Mouse (Mus musculus) cerebellum, postnatal 10 days (tissue): ENCODE data around the gene Polrmt.
A peak's percentile ranks its signal among the peaks of the same experiment; 100 is the strongest.

Source experiments
- DNase-seq, 2 experiments: peaks; one replicate each; pipeline ENCODE4 v3.0.0; 2021; ENCODE audit warnings: mixed read lengths in 2 of 2

Gene Polrmt

DNA sequence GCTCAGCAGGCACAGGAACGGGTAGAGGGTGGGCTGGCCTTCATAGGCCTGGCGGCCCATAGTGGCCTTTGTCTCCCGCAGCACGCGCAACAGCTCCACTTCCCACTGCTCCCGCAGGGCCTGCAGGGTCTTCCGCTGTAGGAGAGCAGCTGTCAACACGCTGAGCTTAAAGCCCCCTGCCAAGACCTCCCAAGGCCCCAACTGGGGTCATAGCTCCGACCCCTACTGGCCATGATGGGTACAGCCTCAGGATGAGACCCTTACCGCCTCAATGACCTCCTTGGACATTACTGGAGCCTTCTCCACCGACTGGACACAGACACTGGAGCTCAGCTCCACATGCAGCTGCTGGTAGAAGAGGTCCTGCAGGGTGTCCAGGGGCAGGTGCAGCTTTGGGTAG, 5.5 kb downstream of the Polrmt start:
- DNase-seq: peak in 1 of 2 experiments; percentile 42

DNA sequence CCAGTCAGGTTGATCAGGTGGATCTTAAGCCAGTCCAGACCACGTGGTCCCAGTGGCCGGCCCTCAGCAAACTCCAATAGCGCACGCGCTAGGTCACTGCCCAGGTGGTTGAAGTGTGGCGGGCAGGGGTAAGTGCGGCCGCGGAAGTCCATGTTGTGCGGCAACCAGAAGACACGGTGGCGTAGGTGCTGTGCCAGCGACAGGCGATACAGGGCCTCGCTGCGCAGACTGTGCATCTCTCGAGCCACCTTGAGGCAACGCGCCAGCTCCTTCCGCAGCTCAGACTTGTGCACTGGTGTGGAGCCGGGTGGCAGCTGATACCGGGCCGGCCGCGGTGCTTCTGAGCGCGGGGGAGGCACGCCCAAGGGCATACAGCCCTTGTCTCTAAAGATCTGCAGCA, 7.1 kb downstream of the Polrmt start:
- DNase-seq: peak in 1 of 2 experiments; percentile 38

DNA sequence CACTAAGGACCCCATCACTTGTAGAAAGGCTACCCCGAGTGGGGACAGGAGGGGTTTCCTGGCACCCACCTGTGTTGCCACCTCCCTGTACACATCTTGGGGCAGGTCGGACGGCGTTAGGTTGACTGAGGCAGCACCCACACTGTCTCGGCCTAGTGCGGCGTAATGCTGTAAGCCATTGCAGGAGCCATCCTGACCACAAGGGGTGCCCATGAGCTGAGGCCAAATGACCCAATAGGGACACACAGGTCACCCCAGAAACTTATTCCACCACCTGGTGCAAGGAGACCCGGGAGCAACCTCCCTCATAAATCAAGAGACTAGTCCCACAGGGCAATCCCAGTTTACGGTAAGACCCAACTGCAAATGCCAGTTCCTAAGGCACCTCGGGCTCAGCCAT, 8.1 kb downstream of the Polrmt start:
- DNase-seq: peak in 1 of 2 experiments; percentile 64

DNA sequence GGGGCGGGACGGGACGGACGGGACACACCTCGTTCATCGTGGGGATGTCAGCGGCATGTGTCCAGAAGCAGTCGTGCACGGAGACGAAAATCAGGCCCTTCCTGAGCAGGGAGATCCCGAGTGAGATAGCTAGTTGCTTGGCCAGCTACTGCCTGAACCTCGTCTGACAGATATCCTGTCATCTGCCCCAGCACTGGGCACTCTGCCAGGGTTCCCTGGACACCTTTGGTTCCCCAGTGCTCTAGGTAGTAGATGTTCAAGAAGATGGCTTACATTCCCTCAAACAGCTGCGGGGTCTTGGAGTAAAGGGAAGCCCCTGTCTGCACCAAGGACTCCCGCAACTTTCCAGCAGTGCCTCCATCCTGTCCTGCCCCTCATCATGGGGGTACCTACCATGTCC, 9.7 kb downstream of the Polrmt start:
- DNase-seq: peak in 1 of 2 experiments; percentile 48

DNA sequence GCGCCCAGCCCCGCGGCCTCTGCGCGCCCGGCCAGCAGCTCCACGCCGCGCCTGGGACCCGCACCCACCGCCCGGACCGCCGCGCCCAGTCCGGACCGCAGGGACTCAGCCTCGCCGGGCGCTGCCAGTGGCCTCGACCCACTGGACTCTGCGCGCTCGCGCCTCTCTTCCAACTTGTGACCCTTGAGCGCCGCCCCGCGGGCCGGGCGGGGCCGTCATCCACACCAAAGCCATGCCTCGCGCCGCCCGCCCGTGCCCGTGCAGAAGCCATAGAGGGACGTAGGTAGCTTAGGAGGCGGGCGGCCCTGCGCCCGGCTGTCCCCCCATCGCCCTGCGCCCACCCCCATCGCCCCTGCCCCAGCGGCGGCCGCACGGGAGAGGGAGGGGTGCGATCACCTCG, 11.0 kb downstream of the Polrmt start:
- DNase-seq: peak in 1 of 2 experiments; percentile 60

DNA sequence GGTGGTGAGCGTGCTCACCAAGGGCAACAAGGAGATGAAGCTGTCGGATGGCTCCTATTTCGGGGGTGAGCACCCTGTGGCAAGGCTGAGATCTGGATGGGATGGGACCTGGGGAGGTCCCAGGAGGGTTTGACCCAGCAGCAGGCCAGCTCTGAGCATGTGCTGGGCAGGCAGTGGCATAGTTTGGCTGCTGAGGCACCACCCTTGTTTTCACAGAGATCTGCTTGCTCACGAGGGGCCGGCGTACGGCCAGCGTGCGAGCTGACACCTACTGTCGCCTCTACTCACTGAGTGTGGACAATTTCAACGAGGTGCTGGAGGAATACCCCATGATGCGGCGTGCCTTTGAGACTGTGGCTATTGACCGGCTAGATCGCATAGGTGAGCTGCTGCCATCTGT, 12.5 kb downstream of the Polrmt start:
- no peak for DNase-seq

DNA sequence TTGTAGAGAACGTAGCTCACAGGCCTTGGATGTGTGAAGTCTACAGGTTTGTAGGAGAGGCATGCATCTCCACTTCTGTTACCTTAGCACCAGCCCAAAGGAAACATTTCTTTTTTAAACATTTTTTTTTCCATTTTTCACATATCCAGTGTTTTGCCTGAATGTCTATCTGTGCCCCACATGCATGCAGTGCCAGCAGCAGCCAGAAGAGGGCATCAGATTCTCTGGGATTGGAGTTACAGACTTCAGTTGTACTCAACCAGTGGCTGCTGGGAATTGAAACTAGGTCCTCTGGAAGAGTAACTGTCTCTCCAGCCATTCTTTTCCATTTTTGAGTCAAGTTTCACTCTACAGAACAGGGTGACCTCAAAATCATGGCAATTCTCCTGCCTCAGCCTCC, 13.9 kb downstream of the Polrmt start:
- peak; percentile 60 to 70 for DNase-seq

DNA sequence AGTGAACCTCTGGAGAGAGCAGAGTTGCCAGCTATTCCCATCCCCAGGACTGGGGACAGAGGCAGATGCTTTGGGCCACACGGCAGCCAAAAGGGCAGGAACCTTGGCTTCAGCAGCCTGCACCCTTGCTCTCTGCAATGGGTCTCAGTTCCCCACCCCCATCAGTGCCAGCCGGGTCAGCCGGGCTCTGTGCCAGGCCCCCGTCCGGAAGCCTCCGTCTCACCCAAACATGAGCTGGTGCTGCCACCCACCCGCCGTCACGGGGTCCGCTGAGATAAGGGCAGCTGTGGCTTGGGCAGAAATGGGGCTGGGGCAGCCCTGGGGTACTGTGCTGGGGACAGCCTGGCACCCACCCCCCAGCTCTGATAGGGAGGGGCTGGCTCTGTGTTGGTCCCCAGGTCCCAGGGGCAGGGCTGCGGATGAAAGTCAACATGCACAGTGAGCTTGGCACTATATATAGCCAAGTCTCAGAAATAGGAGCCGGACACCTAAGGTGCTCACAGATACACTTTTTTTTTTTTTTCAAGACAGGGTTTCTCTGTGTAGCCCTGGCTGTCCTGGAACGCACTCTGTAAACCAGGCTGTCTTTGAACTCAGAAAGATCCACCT, 16.9 kb downstream of the Polrmt start:
- DNase-seq: peak; percentile 70 to 73

DNA sequence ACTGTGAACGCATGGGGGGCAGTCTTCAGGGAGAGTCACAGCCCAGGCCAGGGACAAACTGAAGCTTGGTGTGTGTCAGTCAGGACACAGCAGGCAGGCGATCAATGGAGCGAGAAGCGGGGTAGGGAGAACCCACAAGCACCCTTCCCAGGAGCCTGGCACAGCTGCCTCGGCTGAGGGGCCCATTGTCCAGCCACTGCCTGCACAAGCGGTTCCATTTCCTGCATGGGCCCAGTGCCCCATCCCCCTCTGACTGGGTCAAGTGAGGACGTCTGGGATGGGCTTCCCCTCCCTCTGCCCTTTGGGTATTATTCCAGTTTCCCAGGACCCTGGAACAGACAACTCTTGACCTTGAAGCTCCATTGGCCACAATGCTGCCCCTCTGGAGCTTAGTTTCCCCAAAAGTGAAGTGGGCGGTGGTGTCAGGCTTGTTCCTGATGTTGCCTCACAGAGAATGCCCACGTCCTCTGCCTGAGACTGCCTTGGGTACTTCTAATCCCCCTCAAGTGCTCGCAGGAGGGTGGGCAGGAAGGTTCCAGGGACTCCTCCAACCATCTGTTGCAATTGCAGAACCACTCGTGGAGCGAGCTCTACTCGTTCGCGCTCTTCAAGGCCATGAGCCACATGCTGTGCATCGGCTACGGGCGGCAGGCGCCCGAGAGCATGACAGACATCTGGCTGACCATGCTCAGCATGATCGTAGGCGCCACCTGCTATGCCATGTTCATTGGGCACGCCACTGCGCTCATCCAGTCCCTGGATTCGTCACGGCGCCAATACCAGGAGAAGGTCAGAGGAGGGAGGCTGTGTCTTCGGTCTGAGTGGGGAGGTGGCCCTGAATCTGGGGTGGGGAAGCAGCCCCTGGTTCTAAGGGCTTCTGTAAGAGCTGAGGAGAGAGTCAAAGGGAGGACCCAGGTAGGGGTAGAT, 17.8 kb downstream of the Polrmt start:
- no peak for DNase-seq

DNA sequence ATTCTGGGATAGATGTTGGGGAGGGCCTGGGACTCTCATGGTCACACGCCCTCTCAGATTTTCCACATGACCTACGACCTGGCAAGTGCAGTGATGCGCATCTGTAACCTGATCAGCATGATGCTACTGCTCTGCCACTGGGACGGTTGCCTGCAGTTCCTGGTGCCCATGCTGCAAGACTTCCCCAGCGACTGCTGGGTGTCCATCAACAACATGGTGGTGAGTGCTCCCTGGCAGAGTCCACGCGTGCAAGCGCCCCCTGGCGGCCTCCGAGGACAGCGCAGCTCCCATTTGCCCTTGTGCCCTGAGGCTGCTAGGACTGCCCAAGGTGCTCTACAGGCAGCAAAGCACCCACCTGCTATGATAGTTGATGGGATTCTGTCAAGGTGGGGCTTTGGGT, 20.3 kb downstream of the Polrmt start:
- peak; percentile 65 to 71 for DNase-seq

DNA sequence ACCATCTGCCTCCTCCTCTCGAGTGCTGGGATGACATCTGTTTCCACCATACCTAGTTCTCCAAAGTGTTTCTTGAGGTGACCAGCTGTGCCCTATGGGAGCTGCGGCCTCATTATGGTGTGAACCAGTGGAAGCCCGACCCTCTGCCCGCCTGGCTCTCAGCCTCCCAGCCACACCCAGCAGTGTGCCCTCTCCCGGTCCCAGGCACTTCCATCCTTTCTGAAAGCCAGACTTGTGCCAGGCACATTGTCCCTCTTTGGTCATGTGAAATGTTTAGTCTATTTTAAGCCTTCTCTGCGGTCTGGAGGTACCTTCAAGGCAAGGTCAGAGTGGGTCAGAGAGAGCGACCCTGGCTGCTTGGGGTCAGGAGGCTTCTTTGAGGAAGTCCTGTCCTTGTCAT, 22.7 kb downstream of the Polrmt start:
- DNase-seq: peak in 1 of 2 experiments; percentile 19

DNA sequence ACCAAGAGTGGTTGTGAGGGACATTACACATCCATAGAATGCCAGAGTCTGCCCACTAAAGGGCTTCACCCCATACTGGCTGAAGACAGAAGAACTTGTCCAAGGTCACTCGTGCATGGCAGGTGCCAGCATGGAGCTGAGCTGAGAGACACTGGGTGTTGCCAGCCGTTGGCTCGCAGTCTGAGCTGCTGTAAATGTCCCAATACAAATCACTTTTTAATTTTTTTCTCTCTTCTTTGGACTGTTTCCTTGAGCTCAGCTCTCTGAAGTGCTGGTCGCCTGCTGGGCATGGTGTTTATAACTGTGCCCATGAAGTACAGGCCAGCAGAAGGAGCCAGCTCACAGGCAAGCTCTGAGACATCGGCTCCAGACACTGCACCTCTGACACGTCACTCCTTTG, 23.3 kb downstream of the Polrmt start:
- peak in 1 of 2 experiments; percentile 68 for DNase-seq

DNA sequence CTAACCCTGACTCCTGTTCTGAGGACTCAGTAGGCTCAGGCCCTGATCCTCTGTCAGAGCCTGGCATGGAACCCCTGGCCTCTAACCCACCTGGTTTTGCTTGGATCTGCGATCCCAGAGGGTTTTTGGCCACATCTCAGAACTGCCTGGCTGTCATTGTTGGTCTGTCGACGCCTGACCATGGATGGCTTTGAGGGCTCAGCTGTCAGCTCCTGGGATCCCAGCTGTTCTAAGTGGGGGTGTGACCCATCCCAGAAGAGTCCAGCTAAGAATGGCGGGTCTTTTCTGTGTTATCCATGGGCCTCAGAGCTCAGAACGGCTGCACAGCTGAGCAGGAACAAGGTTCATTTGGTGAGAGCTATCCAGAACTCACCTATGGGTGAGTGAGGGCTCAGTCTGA, 25.3 kb downstream of the Polrmt start:
- no peak for DNase-seq

DNA sequence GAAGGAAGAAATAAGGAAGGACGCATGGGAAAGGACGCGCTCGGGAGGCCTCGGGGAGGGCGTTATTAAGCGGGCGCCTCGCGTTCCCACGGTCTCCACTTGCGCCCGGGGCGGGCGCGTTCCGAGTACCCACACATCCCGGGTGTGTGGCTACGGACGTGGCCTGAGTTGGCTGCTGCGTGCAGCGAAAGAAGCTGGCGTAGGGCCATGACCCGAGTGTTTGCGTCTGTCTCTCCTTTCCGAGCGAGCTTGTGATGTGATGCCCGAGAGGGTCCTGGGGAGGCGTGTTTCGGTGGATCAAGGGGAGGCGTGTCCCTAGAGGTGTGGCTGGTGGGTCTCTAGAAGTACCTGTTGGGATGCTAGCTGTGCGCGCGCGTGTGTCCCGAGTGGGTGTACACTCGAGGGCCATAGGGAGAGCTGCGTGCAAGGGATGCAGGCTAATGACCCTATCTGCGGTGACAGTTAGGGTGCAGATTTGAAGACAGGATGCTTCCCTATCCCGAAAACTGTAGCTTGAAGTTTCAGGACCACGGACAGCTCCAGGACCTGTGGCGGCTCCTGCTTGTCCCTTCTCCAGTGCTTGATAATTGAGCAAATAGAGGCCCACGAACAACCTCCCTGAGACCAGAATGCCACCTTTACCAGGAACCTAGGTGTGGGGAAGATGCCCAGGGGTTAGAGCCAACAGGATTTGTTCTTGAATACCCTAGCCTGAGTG, 28.6 kb downstream of the Polrmt start:
- DNase-seq: peak; percentile 74 to 79

DNA sequence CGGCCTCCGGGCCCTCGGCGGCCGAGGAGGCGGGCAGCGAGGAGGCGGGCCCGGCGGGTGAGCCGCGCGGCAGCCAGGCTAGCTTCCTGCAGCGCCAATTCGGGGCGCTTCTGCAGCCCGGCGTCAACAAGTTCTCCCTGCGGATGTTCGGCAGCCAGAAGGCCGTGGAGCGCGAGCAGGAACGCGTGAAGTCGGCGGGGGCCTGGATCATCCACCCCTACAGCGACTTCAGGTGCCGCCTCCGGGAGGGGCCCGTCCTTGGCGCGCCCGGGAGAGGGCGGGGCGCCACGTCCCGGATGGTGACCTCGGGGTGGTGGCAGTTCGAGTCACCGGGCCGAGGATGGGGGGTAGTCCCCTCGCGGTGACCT, 29.4 kb downstream of the Polrmt start:
- DNase-seq: peak; percentile 62 to 63

DNA sequence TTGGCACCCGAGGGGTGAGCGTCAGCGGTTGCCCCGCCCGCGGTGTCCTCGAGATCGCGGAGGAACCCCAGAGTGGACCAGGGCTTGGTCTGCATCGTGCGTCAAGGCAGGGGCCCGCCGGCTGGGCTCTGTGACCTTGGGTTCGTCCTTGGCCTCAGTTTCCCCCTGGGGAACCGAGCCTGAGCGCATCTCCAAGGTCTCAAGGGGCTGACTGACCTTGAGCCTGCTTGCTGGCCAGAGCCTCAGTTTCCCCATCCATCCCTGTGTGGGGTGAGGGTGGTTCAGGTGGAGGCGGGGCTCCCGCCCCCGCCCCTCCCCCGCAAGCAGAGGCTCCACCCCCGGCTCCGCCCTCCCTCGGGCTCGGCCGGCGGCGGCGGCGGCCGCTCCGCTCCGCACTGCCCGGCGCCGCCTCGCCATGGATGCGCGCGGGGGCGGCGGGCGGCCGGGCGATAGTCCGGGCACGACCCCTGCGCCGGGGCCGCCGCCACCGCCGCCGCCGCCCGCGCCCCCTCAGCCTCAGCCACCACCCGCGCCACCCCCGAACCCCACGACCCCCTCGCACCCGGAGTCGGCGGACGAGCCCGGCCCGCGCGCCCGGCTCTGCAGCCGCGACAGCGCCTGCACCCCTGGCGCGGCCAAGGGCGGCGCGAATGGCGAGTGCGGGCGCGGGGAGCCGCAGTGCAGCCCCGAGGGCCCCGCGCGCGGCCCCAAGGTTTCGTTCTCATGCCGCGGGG, 30.0 kb downstream of the Polrmt start, which contains the start of gene Hcn2:
Gene Hcn2 (plus strand): TSS at position 381 of the 734 bp plus-strand sequence.
- peak; percentile 76 to 78 for DNase-seq

DNA sequence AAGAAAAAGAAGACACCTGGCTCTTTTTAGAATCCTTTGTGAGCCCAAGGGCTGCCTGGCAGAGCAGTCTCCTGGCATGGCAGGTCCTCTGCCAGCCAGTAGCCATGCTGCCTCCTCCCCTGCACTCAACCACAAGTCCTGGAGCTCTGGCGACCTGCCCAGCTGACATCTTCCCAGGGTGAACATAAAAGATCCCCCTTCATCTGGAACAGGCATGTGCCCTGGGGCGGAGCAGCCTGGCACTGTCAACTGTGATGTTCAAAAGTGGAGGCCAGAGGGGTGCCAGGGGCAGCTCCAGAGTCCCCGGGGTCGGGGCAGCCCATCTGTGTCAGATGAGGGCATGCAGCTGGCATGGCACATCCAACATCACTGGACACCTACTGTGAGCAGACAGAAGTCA, 31.4 kb downstream of the Polrmt start:
- DNase-seq: peak; percentile 81 to 84

DNA sequence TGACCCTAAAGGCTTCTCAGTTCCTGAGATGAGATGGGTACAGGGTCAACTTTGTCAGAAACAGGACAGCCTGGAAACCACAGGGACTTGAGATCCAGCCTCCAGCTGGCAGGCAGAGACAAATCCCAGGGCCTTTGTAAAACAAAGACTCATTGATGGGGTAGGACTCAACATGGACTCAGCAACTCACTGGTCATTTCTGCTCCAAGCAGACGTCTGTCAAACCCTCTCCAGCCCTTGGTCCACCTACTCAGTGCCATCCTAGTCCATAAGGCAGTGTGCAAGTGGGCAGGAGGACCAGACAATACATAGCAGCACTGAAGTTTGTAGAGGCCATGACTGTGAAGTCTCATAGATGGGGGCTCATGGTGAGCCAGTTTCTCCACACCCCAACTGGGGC, 33.2 kb downstream of the Polrmt start:
- DNase-seq: peak in 1 of 2 experiments; percentile 13

DNA sequence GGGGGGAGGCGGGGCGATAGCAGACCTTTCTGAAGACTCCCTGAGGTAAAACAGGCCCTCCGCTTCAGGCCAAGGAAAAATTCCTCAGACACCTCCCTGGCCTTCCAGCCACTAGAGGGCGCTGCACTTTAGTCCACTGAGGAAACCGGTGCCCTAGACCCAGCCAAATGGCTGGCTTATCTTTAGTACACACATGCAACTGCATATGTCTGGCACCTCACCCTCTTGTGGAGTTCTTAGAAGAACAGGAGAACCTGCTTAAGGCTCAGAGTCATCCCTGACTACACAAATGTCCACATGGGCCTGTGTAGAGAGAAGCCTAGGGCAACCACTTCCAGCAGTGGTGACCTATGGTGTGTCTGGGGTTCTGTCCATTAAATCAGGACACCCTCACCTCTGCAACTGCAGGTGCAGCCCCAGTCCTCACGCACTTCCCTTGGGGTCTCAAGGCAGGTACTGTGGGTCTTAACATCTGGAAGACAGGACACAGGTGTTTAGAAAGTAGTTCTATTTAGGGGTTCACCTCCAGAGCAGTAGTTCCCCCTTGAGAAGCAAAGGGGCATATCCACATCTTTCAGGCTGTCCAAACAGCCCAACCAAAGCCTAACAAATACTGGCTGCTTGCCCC, 33.8 kb downstream of the Polrmt start:
- DNase-seq: peak; percentile 94 to 96

DNA sequence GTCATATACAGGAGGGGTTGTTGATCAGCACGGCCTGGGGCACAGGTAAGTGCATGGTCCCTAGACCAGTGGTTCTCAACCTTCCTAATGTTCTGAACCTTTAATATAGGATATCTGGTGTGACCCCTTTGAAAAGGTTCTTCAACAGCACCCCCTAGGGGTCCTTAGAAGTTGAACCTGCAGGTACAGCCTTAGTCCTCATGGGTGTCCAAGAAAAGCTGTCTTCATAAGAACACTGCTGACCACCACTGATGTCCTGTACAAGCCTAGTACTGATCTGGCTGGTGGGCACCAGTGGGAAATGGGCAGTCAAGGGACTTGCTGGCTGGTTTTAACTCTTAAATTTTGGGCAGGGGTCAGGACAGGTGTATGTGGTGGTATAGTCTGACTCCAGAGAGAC, 34.4 kb downstream of the Polrmt start:
- DNase-seq: peak; percentile 20 to 50

DNA sequence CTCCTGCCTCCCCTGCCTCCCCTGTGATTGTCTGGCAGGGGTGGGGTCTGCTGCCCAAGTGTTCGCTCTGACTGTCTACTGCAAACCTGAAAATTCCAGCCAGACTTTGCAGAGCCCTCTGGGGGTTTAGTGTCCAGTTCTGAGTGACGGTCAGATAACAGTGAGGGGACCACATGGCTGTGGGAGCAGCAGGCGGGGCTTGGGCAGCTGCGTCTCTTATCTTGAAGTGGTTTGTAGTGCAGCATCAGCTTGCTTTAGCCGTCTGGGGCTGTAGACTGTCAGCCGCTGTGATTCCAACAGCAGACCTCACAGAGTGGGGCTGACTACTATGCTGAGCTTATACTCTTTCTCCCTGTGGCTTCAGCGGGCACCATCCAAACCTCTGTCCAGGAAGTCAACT, 37.1 kb downstream of the Polrmt start:
- DNase-seq: no peak

DNA sequence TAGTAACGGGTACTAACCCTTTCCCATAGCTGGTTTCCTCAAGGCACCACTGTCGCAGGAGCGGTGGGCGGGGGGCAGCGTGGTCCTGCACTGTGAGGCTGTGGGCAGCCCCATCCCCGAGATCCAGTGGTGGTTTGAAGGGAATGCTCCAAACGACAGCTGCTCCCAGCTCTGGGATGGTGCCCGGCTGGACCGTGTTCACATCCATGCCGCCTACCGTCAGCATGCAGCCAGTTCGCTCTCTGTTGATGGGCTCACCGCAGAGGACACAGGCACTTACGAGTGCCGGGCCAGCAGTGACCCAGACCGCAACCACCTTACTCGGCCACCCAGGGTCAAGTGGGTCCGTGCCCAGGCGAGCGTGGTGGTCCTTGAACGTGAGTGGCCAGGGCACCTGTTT, 37.7 kb downstream of the Polrmt start:
- peak in 1 of 2 experiments; percentile 36 for DNase-seq
